Mouse (Mus musculus): Measurements from ENCODE around the gene Kcne4.

- TF ChIP-seq POLR2A (IDR thresholded peaks at IDR 0.05; ENCODE audit: low read depth, low read length) (no peak), CTCF (conservative IDR thresholded peaks at IDR 0.05; ENCODE audit: insufficient read depth, insufficient read length, low read depth, low read length) (no peak)
Measured at GRCm38 (mm10) chr1:78864799-78865346, 48.3 kb downstream of the Kcne4 start.
